Mouse (Mus musculus) liver, adult 2 months (tissue): ENCODE results near the gene Ints1.

Experiments
- CTCF ChIP-seq: fragments of 200-500 bp; IDR thresholded peaks from 2 replicates; pipeline ENCODE4 v1.5.1; 2011; ENCODE audit warnings: low read depth, low read length, control low read depth
- POLR2A ChIP-seq: fragments of 200-500 bp; IDR thresholded peaks from 2 replicates; pipeline ENCODE4 v1.6.1; 2011; ENCODE audit warnings: low read length, control low read depth; ENCODE audit not compliant: insufficient read depth; ENCODE audit errors: extremely low read depth

DNA sequence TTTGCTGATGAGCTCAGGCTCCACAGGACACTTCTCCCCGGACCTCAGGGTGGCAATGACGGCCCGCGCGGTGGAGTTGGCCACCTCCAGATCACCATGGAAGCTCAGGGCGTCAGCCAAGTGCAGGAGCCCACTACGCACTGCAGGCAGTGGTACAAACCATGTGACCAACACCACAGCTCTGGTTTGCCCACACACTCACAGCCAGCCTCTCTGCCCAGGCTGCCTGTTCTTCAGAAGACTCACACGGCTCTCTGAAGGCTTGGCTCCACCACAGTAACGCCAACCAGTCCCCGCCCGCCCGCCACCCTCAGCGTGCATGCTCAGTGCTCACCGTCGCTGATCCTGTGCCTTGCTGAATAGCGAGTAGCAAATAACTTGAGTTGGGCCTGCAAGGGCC, 17.4 kb downstream of the Ints1 start:
- TF ChIP-seq CTCF (no peak), POLR2A (no peak)
